Mouse (Mus musculus): ENCODE measurements around the gene Cabin1.

The Cabin1 gene

GRCm38 (mm10) chr10:75666451-75667030 is 97.6 kb downstream of the Cabin1 start:
- no peak for DNase-seq (ENCODE audit: low spot score)

DNA sequence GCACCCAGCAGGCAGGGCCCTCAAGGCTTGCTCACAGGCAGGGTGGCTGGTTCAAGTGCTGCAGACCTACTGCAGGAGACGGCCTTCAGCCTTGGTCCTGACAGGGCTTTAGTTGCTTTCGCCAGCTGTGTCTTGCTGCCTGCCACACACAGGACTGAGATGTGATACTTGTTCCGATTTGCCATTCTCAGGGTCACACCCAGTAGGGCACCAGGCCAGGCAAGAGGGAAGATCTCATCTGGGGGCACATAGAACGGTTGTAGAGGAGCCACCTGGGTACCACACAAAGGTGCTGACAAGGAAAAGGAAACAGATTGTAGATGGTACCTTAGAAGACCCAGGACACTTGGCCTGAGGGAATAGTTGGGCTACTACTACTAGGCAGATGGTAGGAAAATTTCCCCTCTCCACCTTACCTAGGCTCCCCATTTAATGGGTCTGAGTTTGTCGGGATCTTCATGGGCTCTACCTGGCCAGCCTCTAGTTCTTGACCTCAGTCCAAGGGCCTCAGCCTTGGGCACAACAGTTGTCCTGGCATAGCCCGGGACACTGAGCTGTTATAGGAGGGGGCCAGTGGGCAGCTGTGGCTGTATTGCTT is 99.4 kb downstream of the Cabin1 start:
- DNase-seq (ENCODE audit: low spot score) = no peak

- DNase-seq (ENCODE audit: low spot score) = no peak
Measured at GRCm38 (mm10) chr10:75662575-75662974, 101.6 kb downstream of the Cabin1 start.

GRCm38 (mm10) chr10:75661876-75662275 is 102.3 kb downstream of the Cabin1 start:
- DNase-seq (ENCODE audit: low spot score) = no peak

DNA sequence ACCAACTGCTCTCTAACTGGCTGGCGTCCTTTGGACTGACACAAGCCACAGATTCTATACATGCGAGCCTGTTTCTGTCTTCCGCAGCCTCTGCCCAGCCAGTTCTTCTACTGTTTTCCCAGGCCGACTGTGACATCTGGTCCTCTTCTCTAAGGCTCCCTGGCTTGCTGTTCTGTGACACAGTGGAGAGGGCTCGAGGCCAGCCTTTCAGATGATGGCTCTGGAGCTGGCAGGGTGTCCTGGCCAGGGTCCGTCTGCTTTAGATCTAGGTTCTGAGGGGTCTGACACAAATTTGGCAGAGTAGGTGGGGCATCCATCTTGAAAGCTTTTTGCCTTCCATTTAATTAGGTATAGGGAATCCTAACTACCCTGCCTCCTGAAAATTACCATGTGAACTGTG is 102.8 kb downstream of the Cabin1 start:
- no peak for DNase-seq (ENCODE audit: low spot score)

- no peak for DNase-seq (ENCODE audit: low spot score)
Measured at GRCm38 (mm10) chr10:75657772-75658171, 106.4 kb downstream of the Cabin1 start.

- no peak for DNase-seq (ENCODE audit: low spot score)
Measured at GRCm38 (mm10) chr10:75657165-75657564, 107.0 kb downstream of the Cabin1 start.

- DNase-seq (ENCODE audit: low spot score) = no peak
Measured at GRCm38 (mm10) chr10:75654053-75654452, 110.1 kb downstream of the Cabin1 start.

GRCm38 (mm10) chr10:75651381-75652068 is 112.6 kb downstream of the Cabin1 start:
- no peak for DNase-seq (ENCODE audit: low spot score)

- no peak for DNase-seq (ENCODE audit: low spot score)
Measured at GRCm38 (mm10) chr10:75650306-75650902, 113.7 kb downstream of the Cabin1 start.

DNA sequence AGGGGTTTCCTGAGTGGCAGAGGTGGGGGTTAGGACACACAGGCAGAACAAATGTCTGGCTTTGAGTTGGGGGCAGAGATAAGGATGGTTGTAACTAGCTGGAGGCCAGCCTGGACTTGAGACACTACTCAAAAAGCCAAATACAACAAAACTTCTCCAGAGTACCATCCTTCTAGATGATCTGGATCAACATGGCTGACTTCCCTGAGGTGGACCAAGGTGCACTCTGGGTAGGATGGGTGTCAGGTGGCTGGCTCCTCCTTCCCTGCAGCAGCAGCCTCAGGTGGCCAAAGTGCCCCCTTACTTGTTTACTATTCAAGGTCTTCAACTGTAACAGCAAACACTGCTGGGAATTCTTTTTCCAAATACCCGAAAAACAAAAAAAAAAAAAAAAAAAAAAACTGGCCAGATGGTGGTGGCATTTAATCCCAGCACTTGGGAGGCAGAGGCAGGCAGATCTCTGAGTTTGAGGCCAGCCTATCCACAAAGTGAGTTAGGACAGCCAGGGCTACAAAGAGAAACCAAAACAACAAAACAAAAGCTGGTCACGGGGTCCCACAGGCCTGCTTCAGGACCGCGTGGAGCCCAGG is 114.6 kb downstream of the Cabin1 start:
- DNase-seq (ENCODE audit: low spot score) = no peak

DNA sequence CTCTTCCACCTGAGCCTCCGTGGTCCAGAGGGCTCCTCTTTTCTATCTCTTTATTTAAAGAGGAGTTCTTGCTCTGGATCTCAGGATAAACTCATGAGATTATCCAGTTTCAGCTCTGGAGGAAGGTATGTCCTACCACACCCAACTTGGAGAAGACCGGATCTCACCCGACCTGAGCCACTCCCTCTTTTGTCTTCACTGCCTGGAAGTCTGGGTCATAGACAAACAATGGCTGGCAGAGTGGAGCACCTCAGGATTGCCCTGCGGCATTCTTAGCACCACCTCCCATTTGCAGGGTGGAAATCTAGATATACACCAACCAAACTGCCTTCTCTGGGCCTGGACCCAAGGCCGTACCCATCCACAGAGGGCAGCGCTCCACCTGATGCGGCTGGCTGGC is 115.1 kb downstream of the Cabin1 start:
- no peak for DNase-seq (ENCODE audit: low spot score)

DNA sequence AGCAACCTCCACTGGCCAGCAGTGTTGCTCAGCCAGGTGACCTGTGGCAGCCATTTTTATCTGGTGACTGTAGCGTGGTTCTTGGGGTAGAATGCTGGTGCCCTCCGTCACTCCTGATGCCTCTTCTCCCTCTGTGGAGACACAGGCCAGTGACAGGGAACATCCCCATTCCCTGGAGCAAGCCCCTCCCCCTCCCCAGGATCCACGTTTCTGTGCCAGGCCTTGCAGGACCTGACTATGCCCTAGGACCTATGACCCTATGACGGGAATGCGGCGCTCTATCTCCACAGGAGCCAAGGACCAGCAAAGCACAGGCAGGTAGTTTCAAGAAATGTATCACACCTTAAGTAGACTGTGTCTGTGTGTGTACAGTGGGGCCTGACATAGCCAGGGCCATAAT is 116.0 kb downstream of the Cabin1 start:
- no peak for DNase-seq (ENCODE audit: low spot score)

DNA sequence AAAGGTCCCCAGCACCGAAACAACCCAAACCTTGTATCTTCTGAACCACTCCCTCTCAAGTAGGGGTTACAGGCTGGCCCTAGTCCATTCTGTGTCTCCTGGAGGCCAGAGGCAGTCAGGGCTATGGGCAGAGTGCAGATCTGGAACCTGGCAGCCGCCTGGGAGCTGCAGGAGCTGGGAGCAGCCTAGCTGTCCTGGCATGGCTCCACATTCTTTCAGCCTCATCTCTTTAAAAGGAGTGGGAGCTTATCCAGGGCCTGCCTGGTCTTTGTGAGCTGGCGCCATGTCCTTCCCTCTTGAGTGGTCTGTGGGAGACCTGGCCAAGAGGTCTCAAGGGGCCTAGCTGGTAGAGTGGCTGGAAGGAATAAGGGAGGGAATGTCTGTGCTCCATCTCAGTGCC is 116.8 kb downstream of the Cabin1 start:
- DNase-seq (ENCODE audit: low spot score) = no peak

- no peak for DNase-seq (ENCODE audit: low spot score)
Measured at GRCm38 (mm10) chr10:75646406-75646805, 117.7 kb downstream of the Cabin1 start.

- DNase-seq (ENCODE audit: low spot score) = no peak
Measured at GRCm38 (mm10) chr10:75645616-75646015, 118.5 kb downstream of the Cabin1 start.

DNA sequence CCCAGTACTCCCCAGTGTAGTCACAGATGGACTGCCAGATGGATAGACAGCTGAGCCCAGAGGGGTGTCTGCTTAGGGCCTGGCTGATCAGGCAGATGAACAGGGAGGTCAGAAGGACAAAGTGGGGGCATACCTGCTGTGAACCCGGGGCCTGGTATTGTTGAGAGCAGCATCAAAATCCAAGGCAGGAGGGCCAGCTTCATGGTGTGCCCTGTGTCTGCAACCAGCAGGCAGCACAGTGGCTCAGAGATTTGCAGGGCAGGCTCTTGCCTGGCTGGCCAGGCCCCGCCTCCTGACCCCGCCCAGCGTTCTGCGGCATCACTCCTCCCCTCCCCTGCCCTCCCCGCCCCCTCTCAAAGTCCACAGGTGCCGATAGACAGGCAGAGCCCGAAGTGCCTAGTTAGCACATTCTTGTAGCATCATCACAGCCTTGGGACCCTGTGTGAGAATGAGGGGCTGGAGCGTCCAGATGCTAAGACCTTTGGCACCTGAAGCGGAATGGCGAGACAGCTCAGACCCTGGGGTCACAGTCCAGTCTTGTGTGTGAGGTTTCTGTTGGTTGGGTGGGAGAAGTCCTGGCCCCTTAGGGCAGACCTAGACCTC is 120.3 kb downstream of the Cabin1 start, which contains the start of gene Susd2:
TSS of gene Susd2 (minus strand) at position 268 of the 603 bp plus-strand sequence.
- DNase-seq (ENCODE audit: low spot score) = peak; percentile 60

- DNase-seq (ENCODE audit: low spot score) = no peak
Measured at GRCm38 (mm10) chr10:75642891-75643290, 121.2 kb downstream of the Cabin1 start.

- DNase-seq (ENCODE audit: low spot score) = no peak
Measured at GRCm38 (mm10) chr10:75642436-75642835, 121.7 kb downstream of the Cabin1 start.

GRCm38 (mm10) chr10:75641721-75642222 is 122.4 kb downstream of the Cabin1 start:
- peak; percentile 17 for DNase-seq (ENCODE audit: low spot score)

- no peak for DNase-seq (ENCODE audit: low spot score)
Measured at GRCm38 (mm10) chr10:75637711-75638110, 126.4 kb downstream of the Cabin1 start.

Measured in c-Kit-positive CD71-positive TER-119-positive erythroid progenitor cells, embryonic 14.5 days (primary cell).